Mouse (Mus musculus): ENCODE measurements around the gene Gdpd5.
A peak's percentile ranks its signal among the peaks of the same experiment; 100 is the strongest.
"Not testable (repeated sequence)": the region's sequence is repeated elsewhere in the genome, so short reads cannot be mapped to it uniquely, and the experiment has no call there.

The Gdpd5 gene

GRCm38 (mm10) chr7:99366716-99367115, 14.5 kb upstream of the Gdpd5 start:
- no peak for DNase-seq (ENCODE audit: low spot score in 2 of 2)

- not testable (repeated sequence) for DNase-seq (ENCODE audit: low spot score in 2 of 2)
These were observed 6.9 kb upstream of the Gdpd5 start for GRCm38 (mm10) chr7:99374325-99374724.

- DNase-seq (ENCODE audit: low spot score in 2 of 2): peak in 1 of 2 experiments; percentile 66
These were observed 5.8 kb upstream of the Gdpd5 start for GRCm38 (mm10) chr7:99375455-99375854.

DNA sequence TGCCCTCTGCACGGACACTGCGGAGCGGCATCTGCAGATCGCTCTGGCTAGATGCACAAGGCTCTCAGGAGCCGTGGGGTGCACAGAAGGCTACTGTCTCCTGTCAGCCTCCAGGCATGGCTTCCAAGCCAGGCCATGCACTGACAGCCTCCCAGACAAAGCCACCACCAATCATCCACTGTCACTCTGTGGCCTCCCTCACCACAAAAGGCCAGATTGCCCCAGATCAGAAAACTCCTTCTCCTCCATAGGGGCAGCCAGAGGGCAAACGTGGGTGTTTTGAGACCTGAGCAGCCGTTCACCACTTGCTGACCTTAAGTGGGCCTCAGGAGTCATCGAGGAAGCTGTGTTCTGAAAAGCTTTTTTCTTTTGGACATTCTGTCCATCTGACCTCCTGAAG, 2.3 kb upstream of the Gdpd5 start:
- DNase-seq (ENCODE audit: low spot score in 2 of 2): no peak

DNA sequence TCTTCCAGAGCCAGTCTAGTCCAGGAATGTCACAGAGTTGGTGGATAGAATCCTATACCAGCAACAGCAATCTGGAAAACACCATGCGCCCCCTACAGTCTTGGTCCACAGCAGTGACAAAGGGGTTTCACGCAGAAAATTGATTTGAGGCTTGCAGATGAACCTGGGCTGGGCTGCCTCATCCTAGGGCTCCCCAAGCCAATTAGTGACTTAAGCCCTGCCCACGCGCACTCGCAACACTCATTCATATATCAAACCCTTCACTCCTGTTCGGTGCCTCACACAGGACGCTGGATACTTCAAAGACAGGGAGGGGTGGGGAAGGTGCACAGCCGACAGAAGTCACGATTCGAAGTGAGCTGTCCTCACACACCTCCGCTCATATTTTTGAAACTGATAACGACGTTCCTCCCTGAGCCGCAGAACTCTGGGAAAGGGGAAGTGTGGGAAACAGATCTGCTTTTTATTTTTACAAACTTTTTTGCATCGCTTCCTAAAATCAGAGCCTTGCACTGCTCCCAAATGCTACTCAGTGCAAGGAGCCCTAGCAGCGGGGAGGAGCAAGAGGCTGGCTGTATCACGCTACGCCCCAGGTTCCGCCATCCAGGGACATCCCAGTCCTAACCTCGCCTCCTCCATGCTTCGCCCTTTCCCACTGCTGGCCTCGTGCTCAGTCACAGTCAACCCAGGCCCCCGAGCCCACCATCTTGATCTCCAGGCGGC, 562 bp upstream of the Gdpd5 start:
- peak in 1 of 2 experiments; percentile 46 for DNase-seq (ENCODE audit: low spot score in 2 of 2)

GRCm38 (mm10) chr7:99382088-99383000, 1.1 kb downstream of the Gdpd5 start:
- no peak for DNase-seq (ENCODE audit: low spot score in 2 of 2)

DNA sequence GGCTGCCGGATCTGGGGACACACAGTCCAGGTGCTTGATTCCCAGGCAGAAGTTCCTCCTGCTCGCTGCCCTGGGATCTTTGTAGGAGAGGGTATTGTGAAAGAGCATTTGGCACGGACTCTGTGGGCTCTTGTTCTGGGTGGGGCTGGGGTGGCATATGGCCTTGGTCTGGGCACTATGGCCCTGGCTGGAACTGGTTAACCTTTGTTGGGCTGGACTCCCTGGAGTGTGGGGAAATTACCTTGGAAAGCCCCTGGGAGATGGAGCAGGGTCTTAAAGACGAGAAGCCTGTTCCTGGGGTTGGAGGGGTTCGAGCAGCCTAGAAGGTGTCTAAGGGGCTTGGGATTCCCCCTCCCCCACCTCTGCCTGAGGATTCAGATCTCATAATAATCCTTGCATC, 2.0 kb downstream of the Gdpd5 start:
- DNase-seq (ENCODE audit: low spot score in 2 of 2): no peak

DNA sequence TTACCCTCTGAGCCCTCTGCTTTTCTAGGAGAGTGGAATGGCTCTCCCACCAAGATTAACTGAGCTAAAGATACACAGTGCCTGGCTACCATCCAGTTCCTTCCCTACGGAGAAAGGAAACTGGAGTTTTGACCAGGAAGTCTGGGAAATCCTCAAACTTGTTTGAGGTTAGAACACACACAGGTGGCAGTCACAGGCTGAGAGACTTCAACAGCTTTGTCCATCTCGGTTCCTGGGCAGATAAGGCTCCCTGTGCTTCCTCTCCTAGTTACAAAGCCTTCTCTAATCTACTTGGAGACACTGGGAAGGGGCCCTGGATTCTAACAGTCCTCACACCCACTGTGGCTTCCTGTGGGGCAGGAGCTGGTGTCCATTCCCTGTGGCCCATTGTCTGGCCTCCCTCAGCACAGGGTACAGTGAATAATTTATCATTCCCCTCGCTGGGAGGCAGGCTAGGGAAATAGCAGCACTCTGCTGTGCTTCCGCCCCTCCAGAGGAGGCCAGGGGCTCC, 2.9 kb downstream of the Gdpd5 start:
- no peak for DNase-seq (ENCODE audit: low spot score in 2 of 2)

DNA sequence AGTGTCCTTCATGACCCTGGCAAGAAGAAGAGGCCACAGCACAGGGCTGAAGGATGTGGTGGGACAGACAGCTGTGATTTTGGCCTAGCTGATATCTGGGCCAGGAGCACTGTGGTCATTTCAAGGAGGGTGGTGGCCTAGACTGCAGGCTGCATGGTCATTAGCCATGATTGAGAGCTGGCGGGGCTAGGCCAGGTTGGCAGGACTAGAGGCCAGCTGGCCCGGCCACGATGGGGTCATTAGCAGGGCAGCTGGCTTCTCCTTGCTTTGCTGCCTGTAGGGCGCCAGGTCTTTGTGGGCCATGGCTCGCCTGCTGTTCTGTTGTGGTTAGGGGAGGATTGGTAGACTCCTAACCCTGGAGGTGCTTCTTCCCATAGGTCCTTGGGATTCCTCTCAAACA, 4.8 kb downstream of the Gdpd5 start:
- no peak for DNase-seq (ENCODE audit: low spot score in 2 of 2)

- no peak for DNase-seq (ENCODE audit: low spot score in 2 of 2)
These were observed 5.6 kb downstream of the Gdpd5 start for GRCm38 (mm10) chr7:99386811-99387210.

DNA sequence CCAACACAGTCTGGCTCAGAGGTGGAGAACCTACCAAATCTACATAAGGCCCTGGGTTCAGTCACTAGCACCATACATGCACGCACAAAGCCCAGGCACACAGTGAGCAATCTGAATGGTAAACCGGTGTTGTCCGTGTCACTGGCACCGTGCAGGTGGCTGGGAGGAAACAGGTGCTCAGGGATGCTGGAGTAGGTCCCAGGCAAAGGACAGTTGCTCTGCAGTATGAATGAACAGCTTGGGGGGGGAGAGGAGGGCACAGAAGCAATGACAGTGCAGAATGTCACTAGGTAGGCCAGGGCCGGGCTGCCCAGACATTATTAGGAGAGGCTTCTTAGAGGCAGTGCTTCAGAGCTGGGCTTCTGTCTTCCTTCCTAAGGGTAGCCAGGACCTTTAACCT, 6.1 kb downstream of the Gdpd5 start:
- no peak for DNase-seq (ENCODE audit: low spot score in 2 of 2)

DNA sequence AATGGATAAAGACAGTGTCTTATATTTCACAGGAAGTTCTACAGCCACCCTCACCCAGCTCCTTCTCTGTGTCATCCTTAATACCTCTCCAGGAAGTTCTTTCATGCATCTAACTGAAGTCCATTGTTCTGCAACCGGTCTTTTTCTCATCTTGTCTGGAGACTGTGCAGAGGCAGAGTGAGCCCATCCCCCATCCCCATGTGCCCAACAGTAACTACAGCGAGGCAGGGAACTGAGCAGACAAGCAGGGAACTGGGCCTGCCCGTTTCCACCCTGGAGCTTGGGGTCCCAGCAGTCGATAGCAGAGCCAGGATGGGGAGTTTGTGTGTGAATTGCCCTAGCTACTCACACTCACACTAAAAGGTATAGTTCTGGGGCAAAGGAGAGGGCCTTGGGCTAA, 9.3 kb downstream of the Gdpd5 start:
- DNase-seq (ENCODE audit: low spot score in 2 of 2): no peak

DNA sequence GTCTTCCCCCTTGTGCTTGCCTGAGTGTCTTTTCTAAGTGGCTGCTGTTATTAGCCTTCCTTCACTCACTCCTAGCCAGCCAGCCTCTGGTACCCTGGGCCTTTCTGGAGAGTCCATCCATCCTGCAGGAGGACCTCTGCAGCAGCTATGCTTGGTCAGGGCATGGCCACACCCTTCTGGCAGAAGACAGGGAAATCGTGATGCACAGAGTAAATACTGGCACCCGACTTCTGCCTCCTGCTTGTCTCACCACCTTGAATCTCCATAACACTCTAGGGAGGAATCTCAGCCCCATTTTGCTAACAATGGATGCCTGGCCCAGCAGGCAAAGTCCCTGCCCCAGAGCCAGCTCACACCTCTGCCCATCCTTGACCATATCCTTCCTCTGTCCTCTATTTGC, 11.5 kb downstream of the Gdpd5 start:
- DNase-seq (ENCODE audit: low spot score in 2 of 2): no peak

DNA sequence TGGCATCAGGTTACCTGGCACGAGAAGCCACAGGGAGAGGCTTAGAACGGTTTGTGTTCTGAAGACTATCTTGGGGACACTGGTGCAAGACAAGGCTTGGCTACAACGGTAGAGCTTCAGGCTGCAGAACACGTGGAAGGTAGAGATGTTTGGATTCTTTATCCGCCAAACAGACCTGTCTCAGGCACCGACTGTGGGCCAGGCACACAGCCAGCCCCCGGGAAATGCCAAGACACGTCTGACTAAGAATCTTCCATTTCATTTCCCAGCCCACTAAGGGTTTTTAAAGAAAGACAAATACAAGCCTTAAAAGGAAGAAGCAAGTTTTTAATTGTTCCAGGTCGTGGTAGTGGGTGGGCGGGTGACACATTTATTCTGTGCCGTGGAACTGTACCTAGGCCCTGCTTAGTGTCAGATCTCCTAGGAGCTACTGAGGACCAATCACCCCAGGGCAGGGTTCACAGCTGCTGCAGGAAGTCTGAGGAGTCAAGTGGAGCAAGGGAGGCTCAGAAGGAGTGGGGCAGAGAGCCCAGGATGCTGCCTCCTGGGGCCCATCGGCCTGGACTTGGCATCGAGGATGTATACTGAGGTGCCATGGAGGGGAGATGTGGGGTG, 12.6 kb downstream of the Gdpd5 start:
- peak; percentile 45 to 70 for DNase-seq (ENCODE audit: low spot score in 2 of 2)

DNA sequence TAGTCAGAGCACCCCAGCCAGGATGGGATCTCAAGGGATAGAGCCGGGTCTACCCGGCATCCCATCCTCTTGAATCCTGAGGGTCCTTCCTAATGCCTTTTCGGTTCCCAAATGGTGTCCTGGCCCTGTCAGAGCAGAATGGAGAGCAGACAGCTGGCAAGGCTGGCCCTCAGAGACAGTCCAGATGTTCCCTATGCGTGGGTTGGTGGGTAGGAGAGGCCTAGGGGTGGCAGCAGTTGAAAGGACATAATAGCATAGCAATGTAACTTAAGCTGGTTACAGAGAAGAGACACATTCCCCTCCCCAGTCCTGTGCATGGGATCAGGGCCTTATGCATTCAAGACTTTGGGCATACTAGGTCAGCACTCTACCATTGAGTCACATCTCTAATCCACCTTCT, 14.2 kb downstream of the Gdpd5 start:
- DNase-seq (ENCODE audit: low spot score in 2 of 2): no peak

GRCm38 (mm10) chr7:99395908-99396616, 14.8 kb downstream of the Gdpd5 start:
- no peak for DNase-seq (ENCODE audit: low spot score in 2 of 2)

- no peak for DNase-seq (ENCODE audit: low spot score in 2 of 2)
These were observed 15.9 kb downstream of the Gdpd5 start for GRCm38 (mm10) chr7:99396994-99397659.

- DNase-seq (ENCODE audit: low spot score in 2 of 2): no peak
These were observed 20.2 kb downstream of the Gdpd5 start for GRCm38 (mm10) chr7:99401373-99401772.

DNA sequence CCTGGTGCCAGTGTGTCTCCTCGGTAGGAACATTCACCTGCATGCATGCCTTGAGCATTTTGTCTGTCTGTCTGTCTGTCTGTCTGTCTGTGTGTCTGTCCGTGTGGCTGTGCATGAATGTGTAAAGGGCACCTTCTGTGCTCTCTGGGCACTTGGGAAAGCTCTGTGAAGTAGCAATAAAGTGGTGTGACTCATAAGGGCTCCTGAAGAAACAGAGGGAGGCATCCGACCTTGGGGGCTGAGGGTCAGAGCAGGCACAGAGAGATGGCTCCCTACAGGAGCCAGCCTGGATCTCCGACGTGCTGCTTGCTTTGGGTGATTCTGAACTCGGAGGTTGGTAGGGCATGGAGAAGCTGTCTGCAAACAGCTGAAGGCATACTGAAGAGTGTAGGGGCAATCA, 21.3 kb downstream of the Gdpd5 start:
- DNase-seq (ENCODE audit: low spot score in 2 of 2): no peak

GRCm38 (mm10) chr7:99403254-99403653, 22.0 kb downstream of the Gdpd5 start:
- DNase-seq (ENCODE audit: low spot score in 2 of 2): no peak

All from right cerebral cortex, postnatal 36 days (tissue).